Mouse (Mus musculus) cerebellum, adult 9-10 months (tissue): ENCODE measurements around the gene Homez.

Source experiments
- DNase-seq: peaks from one replicate; pipeline ENCODE4 v3.0.0; 2022

Gene Homez

GRCm38 (mm10) chr14:54870861-54871260, at the start of gene Homez:
TSS of gene Homez (minus strand) at chr14:54870961.
- DNase-seq, result no peak

DNA sequence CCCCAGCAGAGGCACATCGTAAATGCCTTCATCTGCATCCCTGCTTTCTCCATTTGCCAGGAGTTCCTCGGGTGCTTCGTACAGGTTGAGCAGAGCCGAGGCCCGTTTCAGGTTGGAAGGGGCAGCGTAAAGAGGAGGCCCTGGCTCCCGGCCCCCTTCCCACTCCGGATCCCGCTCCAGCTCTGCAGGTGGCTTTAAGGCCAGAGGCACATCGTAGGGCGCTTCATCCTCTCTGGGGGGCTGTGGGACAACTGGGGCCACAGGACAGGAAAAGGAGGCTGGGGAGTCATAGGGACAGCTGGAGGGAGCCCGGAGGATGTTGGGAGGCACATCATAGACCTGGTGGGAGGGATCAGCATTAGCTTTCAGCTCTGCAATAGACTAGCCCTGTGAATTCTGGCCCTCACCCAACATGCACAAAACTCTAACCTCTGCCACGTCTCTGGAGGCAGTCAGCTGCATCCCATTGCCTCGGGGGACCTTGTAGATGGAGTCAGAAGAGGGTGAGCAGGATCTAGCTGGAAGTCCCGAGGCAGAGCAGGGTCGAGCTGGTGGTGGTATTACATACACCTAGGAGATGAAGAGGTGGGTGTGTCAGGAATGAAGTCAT, 49.4 kb upstream of the Homez start:
- no peak for DNase-seq

- peak; percentile 57 for DNase-seq
Observed at GRCm38 (mm10) chr14:54913343-54913742, 42.6 kb upstream of the Homez start.

GRCm38 (mm10) chr14:54912886-54913285, 42.1 kb upstream of the Homez start, which contains the start of gene Slc22a17:
TSS of gene Slc22a17 (minus strand) at chr14:54913132.
- peak; percentile 83 for DNase-seq

DNA sequence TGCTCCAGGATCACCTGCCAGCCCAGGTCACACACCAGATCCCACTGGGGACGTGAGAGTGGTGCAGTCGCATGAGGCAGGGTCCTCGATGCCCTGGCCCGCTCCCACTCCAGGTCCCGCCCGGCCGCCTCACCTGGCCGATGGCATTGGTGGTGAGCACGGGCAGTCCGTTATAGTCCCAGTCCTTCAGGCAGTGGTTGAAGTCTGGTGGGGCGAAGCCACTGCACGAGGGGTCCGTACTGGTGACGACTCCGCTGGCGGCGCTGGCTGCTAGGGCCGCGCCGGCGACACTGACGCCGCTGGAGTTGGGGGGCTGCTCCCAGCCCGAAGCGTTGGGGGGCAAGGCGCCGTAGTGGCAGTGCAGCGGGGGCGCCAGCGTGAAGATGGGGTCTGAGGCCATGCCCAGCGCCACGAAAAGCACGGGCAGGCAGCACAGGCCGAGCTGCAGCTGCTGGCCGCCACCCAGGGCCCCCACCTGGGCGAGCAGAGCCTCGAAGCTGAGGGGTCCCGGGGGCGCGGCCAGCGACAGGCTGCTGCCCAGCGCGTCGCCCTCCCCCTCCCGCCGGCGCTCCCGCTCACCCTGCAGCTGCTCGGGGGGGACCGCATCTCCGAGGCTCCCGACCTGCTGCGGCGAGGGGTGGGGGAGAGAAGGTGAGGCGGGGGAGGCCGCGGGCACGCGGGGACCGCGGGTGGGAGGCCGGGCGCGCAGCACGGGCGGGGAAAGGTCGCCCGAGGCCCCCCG, 41.5 kb upstream of the Homez start:
- peak; percentile 38 for DNase-seq

DNA sequence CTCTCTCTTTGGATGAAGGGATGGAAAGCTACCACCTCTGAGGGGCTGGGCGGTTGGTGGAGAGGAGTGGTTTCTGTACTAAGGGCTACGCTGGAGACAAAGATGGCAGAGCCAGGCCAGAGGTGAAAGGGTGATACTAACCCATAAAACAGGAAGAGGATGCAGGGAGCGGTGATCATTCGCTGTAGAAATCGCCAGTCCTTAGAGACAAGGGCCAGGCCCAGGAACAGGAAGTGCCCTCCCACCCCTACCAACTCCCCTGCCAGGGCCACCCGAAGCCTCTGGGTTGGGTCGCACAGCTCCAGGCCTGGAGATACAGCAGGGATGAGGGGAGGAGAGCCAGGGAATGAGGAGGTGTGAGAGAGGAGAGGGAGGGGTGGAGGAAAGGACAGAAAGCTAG, 37.9 kb upstream of the Homez start:
- no peak for DNase-seq

- DNase-seq, result no peak
Observed at GRCm38 (mm10) chr14:54903641-54904040, 32.9 kb upstream of the Homez start.

- DNase-seq, result peak; percentile 88
Observed at GRCm38 (mm10) chr14:54900383-54900782, 29.6 kb upstream of the Homez start.

GRCm38 (mm10) chr14:54897445-54897844, 26.7 kb upstream of the Homez start:
- no peak for DNase-seq

DNA sequence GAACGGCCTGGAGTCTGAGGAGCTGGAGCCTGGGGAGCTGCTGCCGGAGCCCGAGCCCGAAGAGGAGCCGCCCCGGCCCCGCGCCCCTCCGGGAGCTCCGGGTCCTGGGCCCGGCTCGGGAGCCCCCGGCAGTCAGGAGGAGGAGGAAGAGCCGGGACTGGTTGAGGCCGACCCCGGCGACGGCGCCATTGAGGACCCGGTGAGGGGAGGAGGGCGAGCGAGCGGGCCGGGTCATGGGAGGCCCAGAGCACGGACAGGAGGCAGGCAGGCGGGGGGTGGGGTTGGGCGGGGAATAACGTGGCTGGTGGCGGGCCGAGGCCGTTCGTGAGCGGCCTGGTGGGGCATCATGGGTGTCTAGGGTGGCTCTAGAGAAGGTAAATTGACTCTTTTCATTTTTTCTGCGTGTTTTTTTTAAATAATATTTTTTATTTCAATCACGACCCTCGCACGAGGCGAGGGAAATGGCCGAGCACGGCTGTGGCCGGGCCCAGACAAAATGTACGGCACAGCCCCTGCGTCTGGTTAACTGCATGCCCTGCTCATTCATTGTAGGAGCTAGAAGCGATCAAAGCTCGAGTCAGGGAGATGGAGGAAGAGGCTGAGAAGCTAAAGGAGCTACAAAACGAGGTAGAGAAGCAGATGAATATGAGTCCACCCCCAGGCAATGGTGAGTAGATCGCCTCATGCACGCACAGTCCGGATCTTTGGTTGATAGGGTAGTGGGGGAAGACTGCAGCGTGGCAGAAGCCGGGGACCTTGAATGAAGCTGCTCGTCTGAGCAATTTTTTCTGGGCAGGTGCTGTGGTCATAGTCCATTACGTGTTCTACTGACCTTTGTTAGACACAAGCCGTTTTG, 23.8 kb upstream of the Homez start:
- peak; percentile 69 for DNase-seq

DNA sequence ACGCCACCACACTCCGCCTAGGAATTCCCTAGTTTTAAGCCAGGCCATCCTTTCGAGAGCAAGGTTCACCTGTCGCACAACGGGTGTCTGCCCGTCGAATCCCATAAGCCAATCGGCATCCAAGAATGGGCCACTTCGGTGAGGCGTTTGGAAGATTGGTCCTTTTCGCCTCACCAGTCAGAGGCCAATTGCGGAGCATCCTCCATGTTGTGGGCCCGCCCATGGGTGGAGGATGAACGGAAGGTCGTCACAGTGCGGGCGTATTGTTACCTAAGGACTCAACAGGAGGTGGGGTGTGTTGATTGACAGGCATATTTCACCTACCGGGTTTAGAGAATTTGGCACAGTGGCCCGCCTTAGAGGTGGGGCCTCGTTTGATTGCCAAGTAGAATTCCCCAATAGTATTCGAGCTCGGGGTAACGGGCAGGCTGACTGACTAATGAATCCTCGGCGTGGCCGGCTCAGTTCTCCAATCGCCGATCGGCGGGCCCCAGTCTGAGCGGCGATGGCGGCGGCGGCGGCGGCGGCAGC, 23.0 kb upstream of the Homez start:
- peak; percentile 100 for DNase-seq

DNA sequence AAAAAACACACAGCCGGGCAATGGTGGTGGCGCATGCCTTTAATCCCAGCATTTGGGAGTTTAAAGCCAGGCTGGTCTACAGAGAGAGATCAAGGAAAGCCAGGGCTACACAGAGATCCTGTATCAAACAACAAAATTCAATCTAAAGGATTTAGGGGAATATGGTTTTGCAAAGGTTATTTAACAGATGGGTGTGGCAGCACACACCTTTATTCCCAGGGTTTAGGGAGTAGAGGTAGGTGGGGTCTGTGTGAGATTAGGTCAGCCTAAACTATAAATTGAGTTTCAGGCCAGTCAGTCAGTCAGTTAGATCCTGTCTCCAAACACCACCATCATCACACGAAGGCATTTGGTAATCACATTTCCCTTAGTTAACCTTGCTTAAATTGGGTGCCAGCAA, 21.4 kb upstream of the Homez start, which contains the start of gene Pabpn1:
Gene Pabpn1, plus strand, starts transcription at position 301 of the 400 bp plus-strand sequence.
- DNase-seq, result no peak

DNA sequence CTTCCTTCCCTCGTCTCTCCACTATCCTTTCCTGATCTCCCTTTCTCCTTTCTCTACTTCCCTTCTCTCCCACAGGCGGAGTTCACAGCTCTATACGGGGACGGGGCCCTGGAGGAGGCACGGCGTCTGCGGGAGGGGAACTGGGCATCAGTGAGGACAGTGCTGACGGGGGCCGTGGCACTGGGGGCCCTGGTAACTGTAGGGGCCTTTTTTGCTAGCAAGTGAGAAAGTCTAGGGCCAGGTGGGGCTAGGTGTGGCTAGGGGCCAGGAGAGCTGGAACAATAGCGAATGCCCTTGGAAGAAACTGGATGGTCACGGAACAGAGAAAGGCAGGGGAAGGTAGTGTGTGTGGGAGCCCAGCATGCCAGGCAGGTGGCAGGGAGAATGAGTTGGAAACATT, 14.5 kb upstream of the Homez start:
- no peak for DNase-seq

- DNase-seq, result peak; percentile 44
Observed at GRCm38 (mm10) chr14:54884022-54884712, 13.4 kb upstream of the Homez start.

DNA sequence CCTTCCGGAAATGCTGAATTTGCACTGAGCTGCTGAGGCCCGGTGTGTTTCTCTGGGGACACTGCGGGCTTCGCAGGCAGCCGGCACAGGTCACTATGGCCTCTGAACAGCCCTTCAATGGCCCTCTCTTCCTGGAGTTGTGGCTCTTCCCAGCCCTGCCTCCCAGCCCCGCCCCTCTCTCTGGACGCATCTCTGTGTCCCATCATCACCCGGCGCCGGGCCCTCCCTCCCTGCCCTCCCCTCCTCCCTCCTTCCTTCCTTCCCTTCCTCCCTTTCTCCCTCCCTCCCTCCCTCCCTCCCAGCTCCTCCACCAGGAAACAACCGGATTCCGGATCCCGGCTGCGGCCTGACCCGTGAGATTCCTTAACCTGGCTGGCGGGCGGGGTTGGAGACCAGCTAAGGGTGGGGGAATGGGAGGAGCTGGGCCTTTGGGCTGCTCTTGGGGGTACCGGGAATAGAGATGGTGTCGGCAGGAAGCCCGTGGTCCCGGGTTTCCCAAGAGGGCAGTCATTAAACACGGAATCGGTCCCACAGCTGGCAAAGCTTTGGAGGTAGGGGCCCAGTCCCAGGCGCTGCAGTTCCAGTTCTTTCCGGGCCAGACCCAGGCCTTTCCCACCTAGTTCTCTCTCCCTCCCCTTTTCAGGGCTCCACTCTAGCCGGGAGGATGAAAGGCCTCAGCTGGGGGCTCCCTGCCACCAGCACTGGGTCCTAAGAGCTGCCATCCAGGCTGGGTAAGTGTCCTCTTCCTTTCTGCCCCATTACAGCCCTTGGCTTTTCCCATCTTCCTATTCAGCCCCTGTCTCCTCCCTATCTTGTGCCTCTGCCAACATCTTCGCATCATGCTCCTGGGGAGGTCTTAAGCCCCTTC, 12.6 kb upstream of the Homez start, which contains the start of the genes Bcl2l2 and Gm20521:
Gene Bcl2l2, plus strand, starts transcription at position 224 of the 868 bp plus-strand sequence.
Gene Gm20521, plus strand, starts transcription at position 288 of the 868 bp plus-strand sequence.
- DNase-seq, result peak; percentile 81

GRCm38 (mm10) chr14:54877048-54877715, 6.4 kb upstream of the Homez start, which contains the start of gene Ppp1r3e:
TSS of gene Ppp1r3e (minus strand) at chr14:54877550.
- DNase-seq, result peak; percentile 79

- DNase-seq, result peak; percentile 93
Observed at GRCm38 (mm10) chr14:54876539-54877047, 5.8 kb upstream of the Homez start.

DNA sequence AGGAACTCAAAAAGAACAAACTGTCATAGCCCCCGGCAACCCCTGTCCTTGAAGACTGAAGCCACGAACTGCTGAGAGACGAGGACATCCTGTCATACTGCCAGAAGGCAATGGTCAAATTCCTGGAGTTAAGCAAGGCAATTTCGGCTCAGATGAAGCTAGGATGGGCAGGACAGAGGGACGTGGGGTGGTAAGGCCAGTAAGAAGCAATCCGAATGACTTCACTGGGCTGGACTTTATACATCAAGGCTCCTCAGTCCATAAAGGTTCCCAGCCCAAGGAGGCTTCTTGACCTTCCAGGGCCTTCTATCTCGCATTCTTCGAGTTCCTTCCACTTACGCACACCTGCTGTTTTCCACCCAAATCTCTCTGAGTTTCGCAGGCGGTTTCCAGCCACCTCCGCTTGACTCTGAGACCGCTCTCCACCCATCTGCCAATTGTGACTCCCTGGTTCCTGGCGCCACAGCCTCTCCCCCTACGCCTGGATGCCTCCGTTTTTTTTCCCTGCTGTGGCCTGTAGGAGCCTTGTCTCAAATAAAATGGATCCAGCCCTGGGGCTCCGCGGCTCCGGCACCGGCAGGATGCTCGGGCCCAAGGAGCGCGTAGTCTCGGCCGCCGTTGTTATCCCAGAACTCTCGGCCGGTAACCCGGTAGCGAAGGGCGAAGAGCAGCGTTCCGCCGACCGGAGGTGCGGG, 5.2 kb upstream of the Homez start:
- DNase-seq, result peak; percentile 85

GRCm38 (mm10) chr14:54874165-54874564, 3.4 kb upstream of the Homez start:
- no peak for DNase-seq

- no peak for DNase-seq
Observed at GRCm38 (mm10) chr14:54868026-54868425, 2.7 kb downstream of the Homez start.
